Mouse (Mus musculus): ENCODE measurements around the gene Ugt1a6b. TPM values are rescaled to one million over a fixed set of nuclear protein-coding genes. Genes with fewer than 3 reads are reported as not detected.

Gene Ugt1a6b
- polyA plus RNA-seq, 1 experiment from 2014 or later: 10.9 TPM

- Histone ChIP-seq H3K4me1 (replicated peaks) (no peaks in the 10 kb centered on the region), H3K9me3 (replicated peaks) (peaks cover 54% of the 10 kb centered on the region), H3K36me3 (replicated peaks) (no peaks in the 10 kb centered on the region), H3K4me3 (replicated peaks) (no peak overlapping the region), H3K27ac (replicated peaks) (no peak overlapping the region), H3K4me2 (no peak overlapping the region), H3K9ac (no peak overlapping the region), H3K27me3 (no peaks in the 10 kb centered on the region)
- WGBS (ENCODE audit: insufficient replicate concordance): 45% methylated on average over 4 of the region's 4 CpGs
- no peak for ATAC-seq (ENCODE audit: insufficient read depth)
Measured at GRCm38 (mm10) chr1:88234248-88234610, 131.2 kb downstream of the Ugt1a6b start.

- H3K4me3 ChIP-seq (replicated peaks): no peak overlapping the region
- no peaks in the 10 kb centered on the region for H3K27me3 ChIP-seq
- peaks cover 51% of the 10 kb centered on the region for H3K9me3 ChIP-seq (replicated peaks)
- no peak overlapping the region for H3K9ac ChIP-seq
- WGBS (ENCODE audit: insufficient replicate concordance): 32% methylated on average over 5 of the region's 5 CpGs
- no peaks in the 10 kb centered on the region for H3K4me1 ChIP-seq (replicated peaks)
- no peak for ATAC-seq (ENCODE audit: insufficient read depth)
- H3K4me2 ChIP-seq: no peak overlapping the region
- no peaks in the 10 kb centered on the region for H3K36me3 ChIP-seq (replicated peaks)
- H3K27ac ChIP-seq (replicated peaks): no peak overlapping the region
Measured at GRCm38 (mm10) chr1:88234646-88235045, 131.6 kb downstream of the Ugt1a6b start.

- H3K36me3 ChIP-seq (replicated peaks): no peaks in the 10 kb centered on the region
- 47% methylated on average over 11 of the region's 11 CpGs for WGBS (ENCODE audit: insufficient replicate concordance)
- no peak overlapping the region for H3K4me3 ChIP-seq (replicated peaks)
- H3K4me2 ChIP-seq: no peak overlapping the region
- no peak for ATAC-seq (ENCODE audit: insufficient read depth)
- no peak overlapping the region for H3K27ac ChIP-seq (replicated peaks)
- no peaks in the 10 kb centered on the region for H3K27me3 ChIP-seq
- H3K9me3 ChIP-seq (replicated peaks): peaks cover 49% of the 10 kb centered on the region
- H3K4me1 ChIP-seq (replicated peaks): no peaks in the 10 kb centered on the region
- H3K9ac ChIP-seq: no peak overlapping the region
Measured at GRCm38 (mm10) chr1:88235046-88235893, 132.2 kb downstream of the Ugt1a6b start.

- Histone ChIP-seq H3K27me3 (no peaks in the 10 kb centered on the region), H3K9ac (no peak overlapping the region), H3K4me1 (replicated peaks) (no peaks in the 10 kb centered on the region), H3K4me3 (replicated peaks) (no peak overlapping the region), H3K36me3 (replicated peaks) (no peaks in the 10 kb centered on the region), H3K9me3 (replicated peaks) (peaks cover 54% of the 10 kb centered on the region), H3K4me2 (no peak overlapping the region), H3K27ac (replicated peaks) (no peak overlapping the region)
- 38% methylated on average over 4 of the region's 4 CpGs for WGBS (ENCODE audit: insufficient replicate concordance)
- ATAC-seq (ENCODE audit: insufficient read depth): no peak
Measured at GRCm38 (mm10) chr1:88235894-88236415, 132.9 kb downstream of the Ugt1a6b start.

GRCm38 (mm10) chr1:88237311-88237710, 134.3 kb downstream of the Ugt1a6b start:
- Histone ChIP-seq H3K4me3 (replicated peaks) (no peak overlapping the region), H3K27me3 (no peaks in the 10 kb centered on the region), H3K27ac (replicated peaks) (no peak overlapping the region), H3K4me2 (no peak overlapping the region), H3K36me3 (replicated peaks) (no peaks in the 10 kb centered on the region), H3K9ac (no peak overlapping the region), H3K4me1 (replicated peaks) (no peaks in the 10 kb centered on the region), H3K9me3 (replicated peaks) (peaks cover 50% of the 10 kb centered on the region)
- 59% methylated on average over 5 of the region's 5 CpGs for WGBS (ENCODE audit: insufficient replicate concordance)
- ATAC-seq (ENCODE audit: insufficient read depth): no peak

GRCm38 (mm10) chr1:88238771-88239170, 135.7 kb downstream of the Ugt1a6b start:
- Histone ChIP-seq H3K36me3 (replicated peaks) (no peaks in the 10 kb centered on the region), H3K4me2 (no peak overlapping the region), H3K9ac (no peak overlapping the region), H3K9me3 (replicated peaks) (peaks cover 42% of the 10 kb centered on the region), H3K4me3 (replicated peaks) (no peak overlapping the region), H3K27me3 (no peaks in the 10 kb centered on the region), H3K4me1 (replicated peaks) (no peaks in the 10 kb centered on the region), H3K27ac (replicated peaks) (no peak overlapping the region)
- ATAC-seq (ENCODE audit: insufficient read depth): no peak
- WGBS (ENCODE audit: insufficient replicate concordance): 56% methylated on average over 6 of the region's 6 CpGs

GRCm38 (mm10) chr1:88240072-88240471, 137.0 kb downstream of the Ugt1a6b start:
- no peak overlapping the region for H3K9ac ChIP-seq
- H3K27ac ChIP-seq (replicated peaks): no peak overlapping the region
- WGBS (ENCODE audit: insufficient replicate concordance): 57% methylated on average over 5 of the region's 5 CpGs
- no peaks in the 10 kb centered on the region for H3K27me3 ChIP-seq
- H3K9me3 ChIP-seq (replicated peaks): peaks cover 49% of the 10 kb centered on the region
- H3K4me1 ChIP-seq (replicated peaks): no peaks in the 10 kb centered on the region
- H3K36me3 ChIP-seq (replicated peaks): no peaks in the 10 kb centered on the region
- no peak for ATAC-seq (ENCODE audit: insufficient read depth)
- H3K4me2 ChIP-seq: no peak overlapping the region
- H3K4me3 ChIP-seq (replicated peaks): no peak overlapping the region

GRCm38 (mm10) chr1:88240579-88240978, 137.5 kb downstream of the Ugt1a6b start:
- Histone ChIP-seq H3K36me3 (replicated peaks) (no peaks in the 10 kb centered on the region), H3K4me3 (replicated peaks) (no peak overlapping the region), H3K4me1 (replicated peaks) (no peaks in the 10 kb centered on the region), H3K9me3 (replicated peaks) (peaks cover 45% of the 10 kb centered on the region), H3K9ac (no peak overlapping the region), H3K4me2 (no peak overlapping the region), H3K27me3 (no peaks in the 10 kb centered on the region), H3K27ac (replicated peaks) (no peak overlapping the region)
- WGBS (ENCODE audit: insufficient replicate concordance): 44% methylated on average over 4 of the region's 4 CpGs
- ATAC-seq (ENCODE audit: insufficient read depth): no peak

GRCm38 (mm10) chr1:88243861-88244260, 140.8 kb downstream of the Ugt1a6b start:
- H3K4me3 ChIP-seq (replicated peaks): no peak overlapping the region
- no peak for ATAC-seq (ENCODE audit: insufficient read depth)
- H3K36me3 ChIP-seq (replicated peaks): no peaks in the 10 kb centered on the region
- no peak overlapping the region for H3K27ac ChIP-seq (replicated peaks)
- peaks cover 35% of the 10 kb centered on the region for H3K9me3 ChIP-seq (replicated peaks)
- no peak overlapping the region for H3K4me2 ChIP-seq
- no peaks in the 10 kb centered on the region for H3K4me1 ChIP-seq (replicated peaks)
- no peaks in the 10 kb centered on the region for H3K27me3 ChIP-seq
- WGBS (ENCODE audit: insufficient replicate concordance): 47% methylated on average over 5 of the region's 5 CpGs
- H3K9ac ChIP-seq: no peak overlapping the region

GRCm38 (mm10) chr1:88245881-88246280, 142.8 kb downstream of the Ugt1a6b start:
- Histone ChIP-seq H3K36me3 (replicated peaks) (no peaks in the 10 kb centered on the region), H3K9me3 (replicated peaks) (peaks cover 42% of the 10 kb centered on the region; the same call in 1 of the 2 replicates)

GRCm38 (mm10) chr1:88246386-88246785, 143.3 kb downstream of the Ugt1a6b start:
- no peak for ATAC-seq (ENCODE audit: insufficient read depth)
- Histone ChIP-seq H3K4me3 (replicated peaks) (no peak overlapping the region), H3K27me3 (no peaks in the 10 kb centered on the region), H3K9me3 (replicated peaks) (peaks cover 41% of the 10 kb centered on the region; the same call in 1 of the 2 replicates), H3K4me1 (replicated peaks) (no peaks in the 10 kb centered on the region), H3K9ac (no peak overlapping the region), H3K27ac (replicated peaks) (no peak overlapping the region), H3K4me2 (no peak overlapping the region), H3K36me3 (replicated peaks) (no peaks in the 10 kb centered on the region)
- WGBS (ENCODE audit: insufficient replicate concordance): 34% methylated on average over 6 of the region's 6 CpGs

More at GRCm38 (mm10) chr1:88245881-88246280, 142.8 kb downstream of the Ugt1a6b start:
- H3K4me2 ChIP-seq: no peak overlapping the region
- ATAC-seq (ENCODE audit: insufficient read depth): no peak
- no peak overlapping the region for H3K27ac ChIP-seq (replicated peaks)
- H3K4me1 ChIP-seq (replicated peaks): no peaks in the 10 kb centered on the region
- H3K27me3 ChIP-seq: no peaks in the 10 kb centered on the region
- H3K9ac ChIP-seq: no peak overlapping the region
- 57% methylated on average over 6 of the region's 6 CpGs for WGBS (ENCODE audit: insufficient replicate concordance)
- no peak overlapping the region for H3K4me3 ChIP-seq (replicated peaks)
